Mouse (Mus musculus) C2C12 (cell line): ENCODE results near the gene Arrb2.

Experiments used
- CTCF ChIP-seq: IDR thresholded peaks from one replicate; pipeline ENCODE4 v1.5.1; 2011; ENCODE audit not compliant: control insufficient read depth, insufficient read depth, insufficient read length
- MAX ChIP-seq: IDR thresholded peaks from one replicate; pipeline ENCODE4 v1.6.1; 2011; ENCODE audit warnings: mild to moderate bottlenecking, control low read depth

- TF ChIP-seq CTCF (no peak), MAX (no peak)
Measured at GRCm38 (mm10) chr11:70450926-70451325, 18.5 kb downstream of the Arrb2 start.
